Mouse (Mus musculus): ENCODE data around the gene Fnbp1.
"Not testable (repeated sequence)": the region's sequence is repeated elsewhere in the genome, so short reads cannot be mapped to it uniquely, and the experiment has no call there.

Fnbp1 gene

DNA sequence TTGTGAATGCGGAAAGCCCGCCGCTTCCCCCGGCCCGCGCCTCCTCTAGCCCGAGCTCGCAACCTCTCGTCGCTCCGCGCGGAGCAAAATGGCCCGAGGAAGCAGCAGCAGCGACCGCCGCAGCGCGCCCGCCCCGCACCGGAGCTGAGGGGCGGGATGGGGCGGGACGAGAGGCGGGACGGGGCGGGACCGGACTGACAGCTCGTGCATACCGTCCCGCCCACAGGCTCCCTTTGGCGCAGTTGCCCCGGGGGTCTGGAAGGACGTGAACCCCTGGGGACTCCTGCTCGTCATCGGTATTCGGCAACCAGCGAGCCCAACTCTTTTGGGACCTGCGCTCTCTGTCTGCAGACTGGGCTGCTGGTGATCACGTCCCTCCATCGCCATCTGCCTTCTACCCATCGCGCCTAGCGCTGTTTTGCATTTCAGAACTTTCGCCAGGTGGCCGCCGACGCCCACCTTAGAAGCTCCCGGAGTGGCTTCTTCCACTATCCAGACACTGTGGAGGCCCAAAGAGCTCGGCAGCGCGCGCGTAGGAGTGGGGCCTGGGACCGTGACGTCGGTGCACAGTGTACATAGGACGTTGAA lies at the start of gene Fnbp1:
Gene Fnbp1 (minus strand): TSS at position 142 of the 588 bp plus-strand sequence.
- DNase-seq (ENCODE audit: low spot score in 2 of 2) = peak; percentile 82 to 86

DNA sequence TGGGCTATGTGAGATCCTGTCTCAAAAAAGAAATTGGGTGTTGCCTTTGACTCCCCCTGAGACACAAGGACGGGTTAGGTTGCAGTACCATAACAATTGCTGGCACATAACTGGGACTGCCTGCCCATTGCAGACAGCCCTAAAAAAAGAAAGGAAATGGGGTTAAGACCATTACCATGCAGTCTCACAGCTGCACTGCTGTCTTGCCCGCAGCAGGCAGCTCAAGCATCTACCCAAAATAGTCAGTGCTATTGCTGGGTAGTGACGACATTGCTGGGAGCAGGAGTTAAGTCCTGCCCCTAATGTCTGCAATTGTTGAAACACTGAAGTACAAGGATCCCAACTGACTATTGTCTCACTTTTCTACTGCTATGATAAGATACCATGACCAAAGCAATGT lies 47.8 kb upstream of the Fnbp1 start:
- no peak for DNase-seq (ENCODE audit: low spot score in 2 of 2)

DNA sequence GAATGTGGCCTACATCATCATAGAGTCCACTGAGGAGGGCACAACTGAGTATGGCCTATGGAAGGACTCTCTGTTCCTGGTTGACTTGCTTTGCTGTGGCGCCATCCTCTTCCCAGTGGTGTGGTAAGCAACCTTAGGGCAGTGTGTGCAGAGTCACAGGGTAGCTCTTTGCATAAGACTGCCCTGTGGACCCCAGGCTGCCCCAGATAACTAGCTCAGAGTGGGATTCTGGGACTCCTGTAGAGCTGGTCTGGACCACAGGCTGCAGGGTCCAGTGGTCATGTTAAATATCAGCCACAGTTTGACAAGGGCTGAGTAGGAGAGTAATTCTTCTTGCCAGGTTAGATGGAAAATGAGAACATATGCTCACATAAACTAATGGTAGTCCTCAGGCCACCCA lies 46.9 kb upstream of the Fnbp1 start:
- DNase-seq (ENCODE audit: low spot score in 2 of 2) = no peak

DNA sequence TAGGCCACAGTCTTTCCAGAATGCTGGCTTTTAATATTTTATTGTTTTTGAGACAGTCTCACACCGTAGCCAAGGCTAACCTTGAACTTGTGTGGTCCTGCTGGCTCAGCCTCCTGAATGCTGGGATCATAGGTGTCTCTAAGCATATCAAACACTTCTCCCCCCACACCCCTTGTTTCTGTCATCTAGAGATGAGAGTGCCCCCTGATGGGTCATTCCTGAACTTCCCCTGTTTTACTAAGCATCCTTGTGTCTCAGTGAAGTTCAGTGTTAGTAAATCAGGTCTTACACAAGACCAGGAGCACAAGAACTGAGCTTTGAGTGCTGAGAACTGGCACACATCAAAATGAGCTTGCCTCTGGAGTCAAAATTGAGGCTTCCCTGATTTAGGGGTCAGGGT lies 42.0 kb upstream of the Fnbp1 start:
- no peak for DNase-seq (ENCODE audit: low spot score in 2 of 2)

DNA sequence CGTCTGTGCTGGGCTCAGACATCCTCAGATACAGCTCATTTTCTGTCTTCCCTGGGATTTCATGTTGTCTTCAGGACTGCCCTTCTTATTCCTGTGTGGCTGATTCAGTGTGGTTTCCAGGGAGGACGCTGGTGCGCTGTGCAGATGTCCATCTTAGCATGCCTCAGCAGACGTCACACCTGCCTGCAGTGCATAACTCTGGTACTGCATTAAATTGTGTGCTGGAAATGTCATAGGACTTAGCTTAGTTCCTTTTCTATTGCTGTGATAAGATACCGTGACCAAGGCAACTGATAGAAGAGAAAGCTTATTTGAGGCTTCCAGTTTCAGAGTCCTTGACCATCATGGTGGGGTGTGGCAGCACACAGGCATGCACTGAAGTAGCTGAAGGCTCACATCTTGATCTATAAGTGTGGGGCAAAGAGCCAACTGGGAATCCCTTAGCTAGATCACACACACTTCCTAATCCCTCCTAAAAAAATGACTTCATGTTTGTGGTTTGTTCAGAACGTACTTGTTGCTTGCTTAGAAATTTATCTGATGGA lies 41.0 kb upstream of the Fnbp1 start:
- DNase-seq (ENCODE audit: low spot score in 2 of 2) = no peak

DNA sequence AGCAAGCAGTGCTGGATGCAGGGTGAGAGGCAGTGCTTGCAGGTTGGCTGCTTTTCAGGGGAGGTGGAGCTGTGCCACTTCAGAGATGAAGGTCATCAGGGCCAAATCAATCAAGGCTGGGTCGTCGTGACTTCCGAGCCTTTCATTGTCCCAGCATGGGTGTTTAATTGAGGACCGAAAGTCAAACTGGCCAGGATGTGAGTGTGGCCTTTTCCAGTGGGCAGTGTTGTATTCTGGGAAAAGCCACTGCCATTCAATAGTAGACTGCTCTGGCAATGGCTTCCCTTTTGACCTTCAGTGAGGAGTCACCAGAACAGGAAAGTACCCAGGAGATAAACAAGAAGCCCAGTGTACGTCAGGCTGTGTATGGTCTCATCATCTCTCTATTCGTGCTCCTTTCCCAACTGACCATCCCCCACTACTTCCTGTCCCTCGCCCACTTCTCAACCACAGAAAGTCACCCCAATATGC lies 38.3 kb upstream of the Fnbp1 start:
- no peak for DNase-seq (ENCODE audit: low spot score in 2 of 2)

DNA sequence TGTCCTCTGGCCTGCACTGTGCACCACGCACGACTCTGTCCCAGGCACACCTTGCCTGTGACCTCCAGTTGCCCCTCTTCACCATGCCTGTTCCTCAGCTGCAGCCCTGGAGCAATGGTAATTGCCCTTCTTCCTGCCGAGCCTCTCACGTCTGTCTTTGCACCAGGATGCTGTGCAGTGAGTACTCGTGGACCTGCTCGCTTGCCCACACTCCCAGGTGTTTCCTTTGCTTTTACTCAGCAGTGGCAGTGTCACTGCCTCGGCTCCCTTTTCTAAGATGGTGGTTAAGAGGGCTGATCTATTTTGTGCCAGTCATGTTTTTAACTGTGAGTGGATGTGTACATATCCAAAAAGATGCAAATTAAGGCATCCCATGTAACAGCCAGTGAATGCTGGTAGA lies 37.7 kb upstream of the Fnbp1 start:
- DNase-seq (ENCODE audit: low spot score in 2 of 2) = no peak

DNA sequence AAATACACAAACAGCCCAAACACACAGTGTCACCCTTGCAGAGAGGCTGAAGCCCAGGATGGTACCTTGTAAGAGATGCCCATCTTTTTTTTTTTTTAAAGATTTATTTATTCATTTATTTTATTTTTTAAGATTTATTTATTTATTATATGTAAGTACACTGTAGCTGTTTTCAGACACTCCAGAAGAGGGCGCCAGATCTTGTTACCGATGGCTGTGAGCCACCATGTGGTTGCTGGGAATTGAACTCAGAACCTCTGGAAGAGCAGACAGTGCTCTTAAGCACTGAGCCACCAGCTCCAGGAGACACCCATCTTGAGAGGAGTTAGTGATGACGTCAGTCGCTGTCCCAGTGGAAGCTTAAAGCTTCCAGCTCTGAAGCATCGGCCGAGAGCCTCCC lies 36.8 kb upstream of the Fnbp1 start:
- not testable (repeated sequence) for DNase-seq (ENCODE audit: low spot score in 2 of 2)

DNA sequence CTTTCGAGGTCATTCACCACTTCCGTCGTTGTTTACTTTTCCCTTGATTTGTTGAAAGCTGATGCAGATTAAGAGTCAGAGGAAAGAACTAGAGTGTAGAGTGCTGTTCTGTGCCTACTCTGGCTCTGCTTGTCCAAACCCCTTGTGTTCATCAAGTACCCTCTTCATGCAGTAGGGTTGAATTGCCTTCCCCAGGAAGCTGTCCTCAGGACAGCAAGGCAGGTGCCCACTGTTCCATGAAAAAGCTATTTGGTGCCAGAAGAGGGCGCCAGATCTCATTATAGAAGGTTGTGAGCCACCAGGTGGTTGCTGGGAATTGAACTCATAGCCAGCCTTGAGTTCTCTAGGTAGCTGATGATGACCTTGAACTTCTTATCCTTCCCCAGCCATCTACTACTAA lies 31.5 kb upstream of the Fnbp1 start:
- no peak for DNase-seq (ENCODE audit: low spot score in 2 of 2)

DNA sequence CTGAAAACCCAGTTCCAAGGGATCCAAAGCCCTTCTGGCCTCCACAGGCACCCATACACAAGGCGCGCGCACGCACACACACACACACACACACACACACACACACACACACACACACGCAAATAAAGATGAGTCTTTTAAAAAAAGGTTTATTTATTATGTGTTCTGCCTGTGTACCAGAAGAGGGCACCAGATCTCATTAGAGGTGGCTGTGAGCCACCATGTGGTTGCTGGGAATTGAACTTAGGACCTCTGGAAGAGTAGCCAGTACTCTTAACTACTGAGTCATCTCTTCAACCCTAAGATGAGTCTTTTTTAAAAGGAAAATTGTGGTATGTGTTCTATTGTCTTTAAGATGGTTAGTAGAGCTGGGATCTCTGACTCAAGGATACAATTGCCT lies 30.7 kb upstream of the Fnbp1 start:
- DNase-seq (ENCODE audit: low spot score in 2 of 2) = no peak

DNA sequence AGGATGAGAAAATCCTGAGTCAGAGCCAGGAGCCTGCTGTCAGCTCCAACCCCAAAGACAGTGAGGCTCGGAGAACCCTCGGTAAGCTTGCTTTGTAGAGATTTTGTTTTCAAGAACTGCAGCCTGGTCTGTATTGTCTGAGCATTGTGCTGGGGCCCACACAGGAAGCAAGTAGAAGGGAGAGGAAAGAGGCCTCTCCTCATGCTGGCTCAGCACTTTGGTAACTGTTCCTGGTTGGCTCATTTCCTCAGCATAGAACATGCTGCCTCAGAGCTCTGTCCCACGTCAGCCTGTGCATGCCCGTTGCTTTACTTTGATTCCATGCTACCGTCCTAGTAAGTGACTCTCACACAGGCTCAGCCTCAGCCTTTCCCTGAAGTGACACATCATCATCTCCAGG lies 30.2 kb upstream of the Fnbp1 start:
- DNase-seq (ENCODE audit: low spot score in 2 of 2) = no peak

DNA sequence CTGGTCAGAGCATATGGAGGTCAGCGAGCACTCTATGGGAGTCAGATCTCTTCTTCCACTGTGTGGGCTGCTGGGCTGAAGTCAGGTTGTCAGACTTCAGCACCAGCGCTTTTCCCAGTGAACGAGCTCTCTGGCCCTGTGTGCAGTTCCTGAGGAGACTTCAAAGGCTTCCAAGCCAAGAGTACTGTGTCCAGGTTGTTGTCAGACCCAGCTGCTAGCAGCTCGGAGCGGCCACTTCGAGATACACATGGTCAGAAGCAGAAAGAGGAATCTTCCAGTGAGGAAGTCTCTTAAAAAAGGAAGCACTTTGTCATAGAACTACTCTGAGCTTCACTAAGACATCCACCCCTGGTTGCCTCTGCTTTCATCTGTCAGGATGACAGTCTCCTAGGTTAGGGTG lies 28.4 kb upstream of the Fnbp1 start:
- DNase-seq (ENCODE audit: low spot score in 2 of 2) = no peak

DNA sequence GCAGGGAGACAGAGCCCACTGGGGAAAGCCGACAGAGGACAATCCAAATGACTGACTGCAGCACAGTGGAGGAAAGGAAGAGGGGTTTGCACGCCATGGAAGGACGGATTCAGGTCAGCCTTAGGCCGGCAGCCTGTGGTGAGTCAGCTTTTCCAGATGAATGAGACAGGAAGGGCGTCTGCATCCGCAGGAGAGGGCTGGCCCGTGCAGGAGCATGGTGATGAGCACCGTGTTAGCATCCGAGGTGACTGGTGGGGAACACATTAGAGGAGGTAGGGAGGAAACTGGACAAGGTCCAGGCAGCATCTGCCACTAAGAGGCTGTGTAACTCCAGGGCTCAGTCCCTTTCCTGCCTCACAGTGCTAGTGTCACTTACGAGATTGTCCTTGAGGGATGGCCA lies 27.2 kb upstream of the Fnbp1 start:
- no peak for DNase-seq (ENCODE audit: low spot score in 2 of 2)

DNA sequence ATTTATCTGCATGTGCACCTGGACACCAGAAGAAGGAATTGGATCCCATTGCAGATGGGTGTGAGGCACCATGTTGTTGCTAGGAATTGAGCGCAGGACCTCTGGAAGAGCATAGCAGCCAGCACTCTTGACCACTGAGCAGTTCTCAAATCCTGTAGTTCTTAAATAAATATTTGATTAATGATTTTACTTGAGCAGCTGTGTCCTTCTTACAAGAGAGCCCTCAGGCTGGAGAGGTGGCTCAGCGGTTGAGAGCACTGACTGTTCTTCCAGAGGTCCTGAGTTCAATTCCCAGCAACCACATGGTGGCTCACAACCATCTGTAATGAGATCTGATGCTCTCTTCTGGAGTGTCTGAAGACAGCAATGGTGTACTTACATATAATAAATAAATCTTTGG lies 25.8 kb upstream of the Fnbp1 start:
- DNase-seq (ENCODE audit: low spot score in 2 of 2) = not testable (repeated sequence)

DNA sequence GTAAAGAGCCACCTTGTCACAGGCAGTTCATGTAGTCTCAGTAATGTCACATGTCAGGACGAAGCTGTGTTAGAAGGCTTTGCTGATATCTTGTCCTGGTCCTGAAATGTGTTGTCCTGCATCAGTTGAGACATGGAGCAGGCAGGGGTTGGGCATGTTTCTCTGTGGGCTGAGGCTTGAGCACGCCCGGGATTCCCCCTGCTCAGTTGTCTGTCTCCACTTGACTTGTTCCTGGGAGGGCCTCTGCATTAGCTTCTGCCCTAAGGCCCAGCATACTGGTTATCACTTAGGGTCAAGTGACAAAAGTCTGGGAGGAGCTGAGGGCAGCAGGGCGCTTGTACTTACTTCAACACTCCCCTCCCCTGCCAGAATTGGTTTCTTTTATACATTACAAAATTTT lies 23.7 kb upstream of the Fnbp1 start:
- no peak for DNase-seq (ENCODE audit: low spot score in 2 of 2)

DNA sequence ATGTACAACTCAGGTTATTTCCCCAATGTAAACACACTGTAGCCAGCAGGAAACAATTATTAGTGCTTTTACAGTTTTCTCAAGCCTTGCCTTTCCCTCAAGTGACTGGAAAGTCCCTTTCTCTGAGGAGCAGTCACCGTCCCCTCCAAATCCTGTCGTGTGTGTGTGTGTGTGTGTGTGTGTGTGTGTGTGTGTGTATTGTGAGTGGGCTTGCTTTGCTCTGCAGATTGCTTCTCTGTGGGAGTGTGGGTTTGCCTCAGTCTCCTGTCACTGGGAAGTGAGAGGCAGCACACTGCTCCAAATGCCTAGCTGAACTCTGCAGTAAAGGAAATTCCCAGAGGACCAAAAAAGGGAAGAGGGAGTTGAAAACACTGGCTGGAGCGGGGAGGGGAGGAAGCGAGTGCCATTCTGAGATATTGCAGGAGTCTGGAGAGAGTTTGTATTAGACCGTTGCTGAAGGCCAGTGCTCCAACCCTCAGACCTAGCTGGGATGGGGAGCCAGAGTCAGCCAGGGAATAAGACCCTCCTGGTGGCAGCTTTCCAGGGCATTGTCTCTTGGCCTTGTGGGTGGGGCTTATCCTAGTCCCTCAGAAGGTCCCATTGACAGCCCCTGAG lies 23.1 kb upstream of the Fnbp1 start:
- no peak for DNase-seq (ENCODE audit: low spot score in 2 of 2)

DNA sequence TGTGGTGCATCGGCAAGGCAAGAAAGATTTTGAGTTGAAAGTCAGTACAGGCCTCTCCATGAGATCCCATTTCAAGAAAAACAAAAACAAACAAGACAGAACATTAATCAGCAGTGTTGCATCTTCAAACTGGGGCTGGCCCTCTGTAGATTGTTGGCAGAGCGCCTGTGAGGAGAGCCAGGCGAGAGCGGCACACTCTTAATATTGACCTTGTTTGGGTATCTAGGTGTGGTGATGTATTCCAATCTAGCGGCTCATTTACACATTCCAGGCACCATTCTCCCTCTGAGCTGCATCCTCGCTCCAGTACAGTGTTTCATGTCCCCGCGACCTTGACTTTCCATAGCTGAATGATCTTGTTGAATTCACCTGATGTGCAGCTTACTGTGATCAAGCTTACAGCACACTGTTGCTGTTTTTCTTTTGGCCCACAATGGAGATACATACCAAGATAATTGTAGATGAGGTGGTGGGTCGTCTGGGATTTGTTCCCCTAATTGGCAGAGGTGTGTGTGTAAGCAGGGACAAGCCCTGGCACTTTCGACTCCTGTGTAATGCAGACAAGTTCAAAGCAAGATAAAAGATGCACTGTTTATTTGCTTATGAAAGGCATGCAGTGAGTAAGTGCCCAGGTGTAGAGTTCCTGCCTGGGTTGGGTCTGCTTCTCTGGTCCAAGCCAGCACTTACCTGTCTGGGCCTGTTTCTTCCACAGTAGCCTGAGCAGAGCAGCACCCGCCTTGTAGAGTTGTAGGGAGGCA lies 21.7 kb upstream of the Fnbp1 start:
- peak in 1 of 2 experiments; percentile 51 for DNase-seq (ENCODE audit: low spot score in 2 of 2)

DNA sequence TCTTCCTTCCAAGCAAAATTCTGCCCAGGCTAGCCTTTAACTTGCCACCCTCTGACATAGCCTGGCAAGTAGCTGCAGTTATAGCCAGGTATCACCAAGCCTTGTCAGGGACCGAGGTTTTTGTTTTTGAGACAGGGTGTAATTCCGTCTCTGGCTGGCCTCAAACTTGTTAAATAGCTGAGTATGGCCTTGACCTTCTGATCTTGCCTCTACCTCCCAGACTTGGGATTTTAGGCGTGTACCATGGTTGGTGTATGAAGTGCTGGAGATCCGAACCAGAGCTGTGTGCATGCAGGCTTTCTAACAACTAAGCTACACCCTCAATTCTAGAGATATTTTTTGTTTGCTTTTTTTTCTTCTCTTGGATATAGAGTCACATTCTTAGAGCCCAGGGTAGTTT lies 19.8 kb upstream of the Fnbp1 start:
- no peak for DNase-seq (ENCODE audit: low spot score in 2 of 2)

DNA sequence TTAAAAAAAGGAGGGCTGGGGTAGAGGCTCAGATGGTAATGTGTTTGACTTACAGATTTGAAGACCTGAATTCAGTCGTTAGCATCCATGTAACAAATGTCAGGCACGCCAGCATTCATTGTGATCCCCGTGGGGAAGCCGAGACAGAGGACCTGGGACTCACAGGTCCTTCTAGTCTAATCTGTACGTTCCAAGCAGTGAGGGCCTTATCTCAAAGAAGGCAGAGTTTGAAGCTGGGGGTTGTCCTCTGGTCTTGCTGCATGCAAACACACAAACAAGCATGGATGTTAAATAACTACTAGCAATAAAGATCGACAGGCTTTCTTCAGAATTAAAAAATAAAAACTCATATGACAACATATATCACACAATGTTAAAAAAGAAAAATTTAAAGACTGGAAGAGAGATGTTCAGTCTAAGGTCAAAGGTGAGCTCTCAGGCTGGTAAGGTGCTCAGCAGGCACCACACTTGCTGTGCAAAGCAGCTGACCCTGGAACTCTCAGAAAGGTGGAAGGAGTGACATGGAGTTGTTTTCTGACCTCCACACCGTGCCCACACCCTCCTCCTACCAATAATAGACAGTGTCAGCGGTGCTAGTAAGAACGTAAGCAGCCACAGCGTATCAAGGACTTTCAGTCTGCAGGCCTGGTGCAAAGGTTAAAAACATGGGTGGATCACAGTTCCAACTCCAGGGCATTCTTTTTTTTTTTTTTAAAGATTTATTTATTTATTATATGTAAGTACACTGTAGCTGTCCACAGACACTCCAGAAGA lies 18.5 kb upstream of the Fnbp1 start:
- DNase-seq (ENCODE audit: low spot score in 2 of 2) = no peak

DNA sequence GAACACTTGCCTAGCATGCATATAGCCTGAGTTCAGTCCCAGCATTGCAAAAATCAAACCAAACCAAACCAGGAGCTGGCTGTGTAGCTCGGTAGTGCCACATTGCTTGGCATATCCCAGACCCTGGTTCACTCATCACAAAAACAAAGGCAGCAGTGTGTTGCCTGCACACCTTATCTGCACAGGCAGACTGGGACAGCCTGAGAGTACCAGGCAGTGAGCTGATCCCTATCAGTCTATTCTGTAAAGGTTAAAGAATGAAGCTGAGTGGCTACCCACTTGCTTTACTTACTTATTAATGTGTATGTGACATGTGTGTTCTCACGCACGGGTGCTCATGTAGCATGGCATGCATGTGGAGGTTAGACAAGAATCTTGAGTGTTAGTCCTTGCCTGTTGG lies 15.0 kb upstream of the Fnbp1 start:
- DNase-seq (ENCODE audit: low spot score in 2 of 2) = no peak

DNA sequence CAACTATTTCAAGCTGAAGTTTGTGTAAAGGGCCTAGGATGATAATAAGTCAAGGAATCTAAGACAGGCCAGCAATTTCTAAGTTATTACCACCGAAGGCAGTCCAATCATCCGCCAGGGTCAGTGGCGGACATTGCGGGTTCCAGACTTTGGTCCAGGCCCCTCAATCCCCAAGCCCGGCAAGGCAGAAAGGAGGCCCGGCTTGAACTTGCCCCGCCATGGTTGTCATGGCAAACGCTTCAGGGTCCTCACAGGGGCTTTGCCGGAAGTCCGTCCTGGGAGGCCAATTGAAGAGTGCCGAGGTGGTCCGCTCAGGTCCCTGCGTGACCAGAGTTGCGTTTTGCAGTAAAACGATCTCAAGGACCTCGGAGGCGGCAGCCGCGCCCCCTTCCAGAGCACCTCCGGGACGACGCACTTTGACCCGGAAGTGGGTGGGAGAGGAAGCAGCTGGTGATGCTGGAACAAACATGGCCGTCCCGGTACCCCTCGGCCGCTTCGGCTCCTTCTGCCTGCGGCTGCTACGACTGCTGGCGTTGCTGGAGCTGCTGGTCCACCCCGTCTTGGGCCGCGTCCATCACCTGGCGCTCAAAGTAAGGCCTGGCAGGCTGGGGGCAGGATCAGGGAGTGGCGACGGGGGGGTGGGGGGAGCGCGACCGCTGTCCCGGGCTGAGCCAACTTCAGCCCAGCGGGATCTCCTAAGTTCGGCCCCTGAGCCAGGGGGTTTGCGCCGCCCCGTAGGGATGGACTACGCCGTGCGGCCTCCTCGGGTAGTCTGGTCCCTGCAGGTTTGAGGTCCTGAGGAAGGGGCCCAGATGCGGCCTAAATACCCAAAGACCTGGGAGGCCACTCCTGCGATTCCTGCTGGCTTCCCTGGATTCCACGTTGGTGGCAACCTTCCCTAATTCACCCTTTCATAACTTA lies 10.3 kb upstream of the Fnbp1 start, which contains the start of gene Gpr107:
Gene Gpr107 (plus strand): TSS at position 425 of the 921 bp plus-strand sequence.
- peak; percentile 71 to 79 for DNase-seq (ENCODE audit: low spot score in 2 of 2)

Data from urinary bladder, adult 18-20 months (tissue).